19 mouse cellular contexts compared by ENCODE assay signal in the genomic region with DNA sequence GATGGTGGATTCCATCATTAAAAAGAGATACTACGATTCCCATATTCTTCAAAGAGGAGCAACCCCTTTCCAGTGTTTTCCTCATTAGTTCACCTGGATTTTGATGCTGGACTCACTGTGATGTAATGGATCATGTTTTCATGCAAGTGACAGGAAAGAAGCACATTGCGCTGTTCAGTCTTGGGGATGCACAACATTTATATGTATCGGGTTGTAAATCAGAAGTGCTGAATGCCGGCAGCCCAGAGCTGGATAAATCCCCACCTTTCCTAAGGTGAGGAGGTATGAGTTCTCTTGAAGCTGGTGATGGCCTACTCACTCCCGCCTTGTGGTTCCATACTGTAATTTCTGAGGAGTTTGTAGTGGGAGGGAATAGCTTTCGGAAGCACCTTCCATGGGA. TPM values are rescaled to one million over a fixed set of nuclear protein-coding genes. Genes with fewer than 3 reads are reported as not detected.
A peak's percentile ranks its signal among the peaks of the same experiment; 100 is the strongest.
DNase-seq lines count a peak whose midpoint lies in the region; ATAC-seq and TF ChIP-seq lines count a peak whose summit lies in the region.
"Had no signal": no experiment of that assay in that cellular context is flagged by ENCODE, and none has a peak within 500 bp of the region (broad histone marks: within the 10 kb centered on the region; RNA-seq: fewer than 3 reads in every experiment).

No protein-coding gene starts in this region.

- H3K9ac ChIP-seq in heart, embryonic 12.5 days, result no peak overlapping the region
- no peak overlapping the region for H3K9ac ChIP-seq in heart, adult 2 months (ENCODE audit: low read depth, low read length)

- no peak for TF ChIP-seq EP300 in heart, adult 2 months (IDR thresholded peaks at IDR 0.05; ENCODE audit: insufficient read depth, low read depth, low read length)

- no peaks in the 10 kb centered on the region for H3K27me3 ChIP-seq in heart, embryonic 12.5 days (replicated peaks)
- no peaks in the 10 kb centered on the region for H3K27me3 ChIP-seq in heart, embryonic 10.5 days (ENCODE audit: insufficient read depth, poor library complexity, severe bottlenecking)
- no peaks in the 10 kb centered on the region for H3K27me3 ChIP-seq in heart, adult 2 months (ENCODE audit: control insufficient read depth, insufficient read depth, low read length)
- H3K27me3 ChIP-seq: CH12.LX had no signal

- intact Hi-C loops in heart, adult 2 months (cut with DNase I), result no loop called here

- no peak for TF ChIP-seq CTCF in heart, adult 2 months (IDR thresholded peaks at IDR 0.05)

- no peak for ATAC-seq in heart, embryonic 12.5 days (ENCODE audit: insufficient number of reproducible peaks, low FRiP score)
- ATAC-seq: activated CD4-positive, CD25-positive, alpha-beta regulatory T cell, adult 4 months; CD4-positive, CD25-positive, alpha-beta regulatory T cell, adult 4 months; Patski had no signal

- no peak overlapping the region for H3K27ac ChIP-seq in heart, embryonic 12.5 days (ENCODE audit: poor library complexity, severe bottlenecking)
- H3K27ac ChIP-seq in heart, embryonic 10.5 days, result no peak overlapping the region
- H3K27ac ChIP-seq in heart, adult 2 months, result no peak overlapping the region

- H3K4me1 ChIP-seq in heart, embryonic 12.5 days (replicated peaks), result peaks cover 5% of the 10 kb centered on the region; the same call in 1 of the 2 replicates
- H3K4me1 ChIP-seq in heart, embryonic 10.5 days, result no peaks in the 10 kb centered on the region
- no peaks in the 10 kb centered on the region; the same call in 1 of the 2 replicates for H3K4me1 ChIP-seq in heart, adult 2 months (ENCODE audit: control insufficient read depth, insufficient read depth, low read length)

- H3K79me2 ChIP-seq in heart, adult 2 months (replicated peaks; ENCODE audit: control insufficient read depth, insufficient read depth, low read length), result no peaks in the 10 kb centered on the region

- no peak overlapping the region for H3K4me2 ChIP-seq in heart, embryonic 12.5 days

- WGBS in heart, embryonic 12.5 days, result 90% methylated on average over 6 of the region's 6 CpGs
- 89% methylated on average over 6 of the region's 6 CpGs for WGBS in heart, embryonic 10.5 days
- 95% methylated on average over 6 of the region's 6 CpGs for WGBS in heart, adult 2 months

- TF ChIP-seq POLR2A in heart, adult 2 months (IDR thresholded peaks at IDR 0.05; ENCODE audit: insufficient read depth, low read depth, low read length), result no peak

- peaks cover 14% of the 10 kb centered on the region for H3K9me3 ChIP-seq in heart, embryonic 12.5 days (replicated peaks)
- 0 out of 2 replicates have a peak, but pooled peaks cover 3% of the 10 kb centered on the region for H3K9me3 ChIP-seq in heart, embryonic 10.5 days
- H3K9me3 ChIP-seq: G1E had no signal

- no peak overlapping the region for H3K4me3 ChIP-seq in heart, embryonic 12.5 days
- H3K4me3 ChIP-seq in heart, embryonic 10.5 days, result no peak overlapping the region
- no peak overlapping the region for H3K4me3 ChIP-seq in heart, adult 2 months

- no peaks in the 10 kb centered on the region for H3K36me3 ChIP-seq in heart, embryonic 12.5 days
- no peaks in the 10 kb centered on the region for H3K36me3 ChIP-seq in heart, embryonic 10.5 days
- no peaks in the 10 kb centered on the region for H3K36me3 ChIP-seq in heart, adult 2 months (ENCODE audit: control insufficient read depth, insufficient read depth, low read length)
- H3K36me3 ChIP-seq: G1E had no signal

- peak; percentile 81 for DNase-seq in heart, adult 11 months
- peak; percentile 66 for DNase-seq in heart, embryonic 10.5 days (ENCODE audit: low spot score)
- no peak for DNase-seq in heart, adult 2 months
- DNase-seq: adrenal gland, adult 2 months; adrenal gland, adult 8-10 months; adrenal gland, postnatal 10 days; adrenal gland, postnatal 14 days; adrenal gland, postnatal 25 days; adrenal gland, postnatal 36 days; B cell, adult 2 months; cerebellum, adult 11 months; cerebellum, adult 11-12 months; cerebellum, adult 18-20 months had no signal

RNA-seq across cellular contexts. Expression of a gene that starts 16.5 kb away (rescaled TPM):
- 52.8 and 54.2 TPM in 2 replicates for polyA plus RNA-seq in heart, embryonic 12.5 days (2016; fragmentation: Nextera tagmentation; extraction: Ambion mirVana)
- polyA plus RNA-seq in heart, embryonic 10.5 days (2016; fragmentation: Nextera tagmentation; extraction: Ambion mirVana), result 68.5 and 87.0 TPM in 2 replicates
- total RNA-seq in heart, adult 2 months (2021), result 10 to 100 TPM; 19.5 to 23.5 TPM
- 12.5 and 18.2 TPM in 2 replicates for polyA plus RNA-seq in heart, adult 2 months (2012; rRNA removed)

RNA-seq across cellular contexts. Expression of a gene that starts 31.8 kb away (rescaled TPM):
- polyA plus RNA-seq in heart, embryonic 12.5 days (2016; fragmentation: Nextera tagmentation; extraction: Ambion mirVana), result 200 and 204 TPM in 2 replicates
- 138 and 179 TPM in 2 replicates for polyA plus RNA-seq in heart, embryonic 10.5 days (2016; fragmentation: Nextera tagmentation; extraction: Ambion mirVana)
- 100 to 1,000 TPM; 693 to 811 TPM for total RNA-seq in heart, adult 2 months (2021)
- polyA plus RNA-seq in heart, adult 2 months (2012; rRNA removed), result 125 and 246 TPM in 2 replicates

RNA-seq across cellular contexts. Expression of a gene that starts 54.7 kb away (rescaled TPM):
- polyA plus RNA-seq in heart, embryonic 12.5 days (2016; fragmentation: Nextera tagmentation; extraction: Ambion mirVana), result 4.8 and 5.1 TPM in 2 replicates
- polyA plus RNA-seq in heart, embryonic 10.5 days (2016; fragmentation: Nextera tagmentation; extraction: Ambion mirVana), result 4.9 and 5.7 TPM in 2 replicates
- 1 to 10 TPM; 7.3 to 8.6 TPM for total RNA-seq in heart, adult 2 months (2021)
- polyA plus RNA-seq in heart, adult 2 months (2012; rRNA removed), result 3.2 and 5.9 TPM in 2 replicates

Comparison
In these comparisons a context has a peak if more than half of its experiments do, and no peak if none do; other contexts are left out.
1. DNase-seq: peak in heart, adult 11 months (single experiment) and heart, embryonic 10.5 days (single experiment); none in heart, adult 2 months (0 of 2).